ENCODE assay signal across 8 mouse cellular contexts in genomic region chr9:65586406-65587269, GRCm38 (mm10). TPM values are rescaled to one million over a fixed set of nuclear protein-coding genes. Genes with fewer than 3 reads are reported as not detected.
DNase-seq lines count a peak whose midpoint lies in the region; ATAC-seq and TF ChIP-seq lines count a peak whose summit lies in the region.

Gene Pif1, plus strand, starts transcription at chr9:65587160.

- no peaks in the 10 kb centered on the region for H3K9me3 ChIP-seq in intestine, embryonic 14.5 days (ENCODE audit: control insufficient read depth, low read length)
- H3K9me3 ChIP-seq in limb, embryonic 12.5 days, result no peaks in the 10 kb centered on the region
- no peaks in the 10 kb centered on the region for H3K9me3 ChIP-seq in midbrain, embryonic 14.5 days (ENCODE audit: control insufficient read depth, low read length)

- H3K4me1 ChIP-seq in intestine, embryonic 14.5 days (replicated peaks; ENCODE audit: control insufficient read depth, insufficient read depth, low read length), result peaks cover 19% of the 10 kb centered on the region
- H3K4me1 ChIP-seq in limb, embryonic 12.5 days (replicated peaks), result peaks cover 26% of the 10 kb centered on the region
- H3K4me1 ChIP-seq in midbrain, embryonic 14.5 days (ENCODE audit: control insufficient read depth, insufficient read depth, low read length), result peaks cover 8% of the 10 kb centered on the region
- H3K4me1 ChIP-seq in spleen, adult 2 months (ENCODE audit: control insufficient read depth, insufficient read depth, insufficient read length), result peaks cover 9% of the 10 kb centered on the region; the same call in 1 of the 2 replicates

- TF ChIP-seq CTCF in spleen, adult 2 months (IDR thresholded peaks at IDR 0.05; ENCODE audit: extremely low read depth, insufficient read depth, insufficient read length, insufficient replicate concordance), result no peak

- WGBS in intestine, embryonic 14.5 days, result 9% methylated on average over 28 of the region's 28 CpGs
- 7% methylated on average over 28 of the region's 28 CpGs for WGBS in limb, embryonic 12.5 days
- 11% methylated on average over 28 of the region's 28 CpGs for WGBS in midbrain, embryonic 14.5 days
- WGBS in spleen, adult 2 months, result 14% methylated on average over 28 of the region's 28 CpGs

- no peak within 1 kb of the TSS; the same call in 1 of the 2 replicates for H3K27ac ChIP-seq in intestine, embryonic 14.5 days (ENCODE audit: low read depth)
- peak within 1 kb of the TSS; percentile 81 for H3K27ac ChIP-seq in limb, embryonic 12.5 days
- H3K27ac ChIP-seq in midbrain, embryonic 14.5 days (replicated peaks; ENCODE audit: low read depth, low read length), result no peak within 1 kb of the TSS
- no peak within 1 kb of the TSS for H3K27ac ChIP-seq in spleen, adult 2 months (ENCODE audit: insufficient read depth, low read length)

- peak; percentile 84 for ATAC-seq in intestine, embryonic 14.5 days (replicated peaks; ENCODE audit: low FRiP score, low TSS enrichment, low read depth)
- peak; percentile 79 for ATAC-seq in limb, embryonic 12.5 days (ENCODE audit: insufficient number of reproducible peaks, insufficient read depth, low FRiP score, low TSS enrichment, low read depth)
- ATAC-seq in midbrain, embryonic 14.5 days (ENCODE audit: low FRiP score, low TSS enrichment), result peak; percentile 76; the same call in 1 of the 2 replicates

- DNase-seq in cerebellum, adult 11 months, result peak; percentile 16
- no peak for DNase-seq in cerebellum, adult 9-10 months
- DNase-seq in embryo, embryonic 11.5 days (ENCODE audit: low read depth, low spot score), result peak; percentile 79
- peak; percentile 84 for DNase-seq in gastrocnemius, postnatal 25 days
- peak; percentile 83 for DNase-seq in intestine, embryonic 14.5 days (ENCODE audit: low spot score)
- peak; percentile 90 for DNase-seq in midbrain, embryonic 14.5 days
- peak; percentile 52 to 78 for DNase-seq in spleen, adult 2 months (ENCODE audit: low read depth in 1 of 2, low spot score in 2 of 2)

- H3K36me3 ChIP-seq in intestine, embryonic 14.5 days (ENCODE audit: control insufficient read depth, insufficient read depth, low read length), result 0 out of 2 replicates have a peak, but pooled peaks cover 13% of the 10 kb centered on the region
- H3K36me3 ChIP-seq in limb, embryonic 12.5 days, result peaks cover 25% of the 10 kb centered on the region
- H3K36me3 ChIP-seq in midbrain, embryonic 14.5 days (ENCODE audit: control insufficient read depth, insufficient read depth, low read length), result no peaks in the 10 kb centered on the region
- H3K36me3 ChIP-seq in spleen, adult 2 months (ENCODE audit: control insufficient read depth, insufficient read depth, low read length), result no peaks in the 10 kb centered on the region

- H3K4me2 ChIP-seq in intestine, embryonic 14.5 days (ENCODE audit: low read length), result peak within 1 kb of the TSS; percentile 96
- H3K4me2 ChIP-seq in limb, embryonic 12.5 days, result peak within 1 kb of the TSS; percentile 99
- peak within 1 kb of the TSS; percentile 99 for H3K4me2 ChIP-seq in midbrain, embryonic 14.5 days (ENCODE audit: low read length)

- peak within 1 kb of the TSS; percentile 48 for H3K4me3 ChIP-seq in intestine, embryonic 14.5 days (ENCODE audit: low read depth, low read length)
- peak within 1 kb of the TSS; percentile 72 for H3K4me3 ChIP-seq in limb, embryonic 12.5 days (replicated peaks)
- H3K4me3 ChIP-seq in midbrain, embryonic 14.5 days (replicated peaks; ENCODE audit: low read depth, low read length), result peak within 1 kb of the TSS; percentile 48
- H3K4me3 ChIP-seq in spleen, adult 2 months (ENCODE audit: extremely low read depth, insufficient read depth, insufficient read length), result peak within 1 kb of the TSS; percentile 56

- H3K9ac ChIP-seq in intestine, embryonic 14.5 days (ENCODE audit: low read length), result peak within 1 kb of the TSS; percentile 57
- H3K9ac ChIP-seq in limb, embryonic 12.5 days (replicated peaks), result peak within 1 kb of the TSS; percentile 75
- peak within 1 kb of the TSS; percentile 56 for H3K9ac ChIP-seq in midbrain, embryonic 14.5 days (replicated peaks; ENCODE audit: low read length)

- TF ChIP-seq POLR2A in spleen, adult 2 months (IDR thresholded peaks at IDR 0.05; ENCODE audit: low read depth, low read length), result no peak

- H3K27me3 ChIP-seq in intestine, embryonic 14.5 days (replicated peaks; ENCODE audit: control insufficient read depth, insufficient read depth, low read length), result no peaks in the 10 kb centered on the region
- no peaks in the 10 kb centered on the region for H3K27me3 ChIP-seq in limb, embryonic 12.5 days
- H3K27me3 ChIP-seq in midbrain, embryonic 14.5 days (ENCODE audit: control insufficient read depth, insufficient read depth, low read length), result no peaks in the 10 kb centered on the region
- no peaks in the 10 kb centered on the region for H3K27me3 ChIP-seq in spleen, adult 2 months (ENCODE audit: control insufficient read depth, insufficient read depth, low read length)

RNA-seq across cellular contexts. Expression of gene Pif1, which starts in this region (rescaled TPM):
- not detected for total RNA-seq in gastrocnemius, postnatal 25 days (2021)
- 8.1 and 9.9 TPM in 2 replicates for polyA plus RNA-seq in intestine, embryonic 14.5 days (2014; fragmentation: Nextera tagmentation; extraction: Ambion mirVana)
- polyA plus RNA-seq in limb, embryonic 12.5 days (2016; fragmentation: Nextera tagmentation; extraction: Ambion mirVana), result 21.7 and 22.8 TPM in 2 replicates
- 1.5 and 2.6 TPM in 2 replicates for polyA plus RNA-seq in midbrain, embryonic 14.5 days (2014; fragmentation: Nextera tagmentation; extraction: Ambion mirVana)
- 4.3 and 6.4 TPM in 2 replicates for polyA plus RNA-seq in spleen, adult 2 months (2012; rRNA removed)

Comparison
In these comparisons a context has a peak if more than half of its experiments do, and no peak if none do; other contexts are left out.
1. Peak in DNase-seq in gastrocnemius, postnatal 25 days; RNA of the gene not detected or under 1 TPM.